Mouse (Mus musculus) lung, postnatal 0 days (tissue): Measurements from ENCODE around the gene Gpr108.

Experiments
- CTCF ChIP-seq: IDR thresholded peaks from 2 replicates; pipeline ENCODE4 v1.5.1; 2016; ENCODE audit warnings: antibody characterized with exemption, mild to moderate bottlenecking
- EP300 ChIP-seq: IDR thresholded peaks from 2 replicates; pipeline ENCODE4 v1.6.1; 2016; ENCODE audit warnings: antibody characterized with exemption, mild to moderate bottlenecking, control low read depth

- TF ChIP-seq CTCF (no peak), EP300 (no peak)
Measured at GRCm38 (mm10) chr17:57273846-57274245, 25.6 kb upstream of the Gpr108 start.
